In genomic region chr13:18841019-18841418, GRCm38 (mm10) we compare ENCODE assay signal across 20 mouse cellular contexts.
"Had no signal": no experiment of that assay in that cellular context is flagged by ENCODE, and none has a peak within 500 bp of the region (broad histone marks: within the 10 kb centered on the region; RNA-seq: fewer than 3 reads in every experiment).

No protein-coding gene starts in this region.

- DNase-seq: liver, embryonic 13.5 days; liver, postnatal 0 days; lung, adult 2 months; lung, postnatal 14 days; lung, postnatal 36 days; right cerebral cortex, adult 18-20 months; right cerebral cortex, postnatal 25 days; right cerebral cortex, postnatal 4 days; spleen, adult 18-20 months; thymus, adult 18-20 months; thymus, postnatal 14 days; thymus, postnatal 36 days had no signal

- H3K27me3 ChIP-seq: liver, embryonic 13.5 days; liver, embryonic 15.5 days; lung, embryonic 15.5 days; megakaryocyte, embryonic 14.5 days; midbrain, embryonic 13.5 days; midbrain, embryonic 15.5 days; neural tube, embryonic 12.5 days had no signal

- H3K36me3 ChIP-seq: liver, embryonic 13.5 days; liver, embryonic 15.5 days; lung, embryonic 15.5 days; neural tube, embryonic 12.5 days had no signal

- H3K4me3 ChIP-seq: liver, embryonic 13.5 days; liver, embryonic 15.5 days; lung, embryonic 15.5 days; megakaryocyte, embryonic 14.5 days; midbrain, embryonic 13.5 days; midbrain, embryonic 15.5 days; neural tube, embryonic 12.5 days had no signal

- ATAC-seq: liver, postnatal 0 days; lung, postnatal 0 days; midbrain, embryonic 13.5 days; midbrain, embryonic 15.5 days had no signal

- H3K9ac ChIP-seq: liver, embryonic 13.5 days; liver, embryonic 15.5 days; liver, postnatal 0 days; lung, embryonic 15.5 days; midbrain, embryonic 13.5 days; midbrain, embryonic 15.5 days; neural tube, embryonic 12.5 days had no signal

- H3K27ac ChIP-seq: liver, embryonic 13.5 days; liver, embryonic 15.5 days; lung, embryonic 15.5 days; macrophage; midbrain, embryonic 13.5 days; midbrain, embryonic 15.5 days; neural tube, embryonic 12.5 days had no signal

- H3K9me3 ChIP-seq: liver, embryonic 13.5 days; liver, embryonic 15.5 days; lung, embryonic 15.5 days; megakaryocyte, embryonic 14.5 days; midbrain, embryonic 13.5 days; midbrain, embryonic 15.5 days; neural tube, embryonic 12.5 days had no signal

- H3K4me2 ChIP-seq: liver, embryonic 13.5 days; liver, embryonic 15.5 days; lung, embryonic 15.5 days; midbrain, embryonic 13.5 days; midbrain, embryonic 15.5 days; neural tube, embryonic 12.5 days had no signal

- H3K4me1 ChIP-seq: liver, embryonic 13.5 days; liver, embryonic 15.5 days; lung, embryonic 15.5 days; megakaryocyte, embryonic 14.5 days; midbrain, embryonic 13.5 days; midbrain, embryonic 15.5 days; neural tube, embryonic 12.5 days had no signal
